Mouse (Mus musculus) activated CD4-positive, CD25-positive, alpha-beta regulatory T cell, adult 4 months (primary cell): Measurements from ENCODE around the gene Grid1. TPM values are rescaled to one million over a fixed set of nuclear protein-coding genes. Genes with fewer than 3 reads are reported as not detected.

Experiments
- ATAC-seq: one replicate; pipeline ENCODE4 v1.8.0; 2017
- polyA plus RNA-seq, 2 experiments: library from polyadenylated mRNA; unstranded; fragments of 100-300 nt; shearing (Covaris generic); gene quantifications; one replicate each; pipeline ENCODE4 v1.2.1; 2017

Grid1 gene
- polyA plus RNA-seq, 2 experiments from 2014 or later, result not detected

- no peak for ATAC-seq
Measured at GRCm38 (mm10) chr14:34838999-34839398, 19.1 kb downstream of the Grid1 start.

- ATAC-seq, result no peak
Measured at GRCm38 (mm10) chr14:34839898-34840297, 20.0 kb downstream of the Grid1 start.

- no peak for ATAC-seq
Measured at GRCm38 (mm10) chr14:34843579-34843978, 23.7 kb downstream of the Grid1 start.

GRCm38 (mm10) chr14:34844166-34844565 lies 24.3 kb downstream of the Grid1 start:
- no peak for ATAC-seq

- ATAC-seq, result no peak
Measured at GRCm38 (mm10) chr14:34846799-34847198, 26.9 kb downstream of the Grid1 start.

GRCm38 (mm10) chr14:34847625-34848024 lies 27.7 kb downstream of the Grid1 start:
- ATAC-seq, result no peak

- ATAC-seq, result no peak
Measured at GRCm38 (mm10) chr14:34860891-34861780, 41.2 kb downstream of the Grid1 start.

- no peak for ATAC-seq
Measured at GRCm38 (mm10) chr14:34867266-34867665, 47.4 kb downstream of the Grid1 start.

- ATAC-seq, result no peak
Measured at GRCm38 (mm10) chr14:34868513-34869260, 48.8 kb downstream of the Grid1 start.

GRCm38 (mm10) chr14:34879996-34880395 lies 60.1 kb downstream of the Grid1 start:
- ATAC-seq, result no peak

- ATAC-seq, result no peak
Measured at GRCm38 (mm10) chr14:34880431-34881421, 60.8 kb downstream of the Grid1 start.

GRCm38 (mm10) chr14:34884194-34884593 lies 64.3 kb downstream of the Grid1 start:
- ATAC-seq, result no peak

GRCm38 (mm10) chr14:34884611-34885010 lies 64.7 kb downstream of the Grid1 start:
- no peak for ATAC-seq

- ATAC-seq, result no peak
Measured at GRCm38 (mm10) chr14:34891769-34892532, 72.0 kb downstream of the Grid1 start.

GRCm38 (mm10) chr14:34896253-34896982 lies 76.5 kb downstream of the Grid1 start:
- ATAC-seq, result no peak

- no peak for ATAC-seq
Measured at GRCm38 (mm10) chr14:34903854-34904253, 83.9 kb downstream of the Grid1 start.

GRCm38 (mm10) chr14:34905697-34906096 lies 85.8 kb downstream of the Grid1 start:
- ATAC-seq, result no peak

GRCm38 (mm10) chr14:34908366-34908765 lies 88.5 kb downstream of the Grid1 start:
- ATAC-seq, result no peak

GRCm38 (mm10) chr14:34908804-34909203 lies 88.9 kb downstream of the Grid1 start:
- ATAC-seq, result no peak

- ATAC-seq, result no peak
Measured at GRCm38 (mm10) chr14:34916315-34916714, 96.4 kb downstream of the Grid1 start.

GRCm38 (mm10) chr14:34917111-34917510 lies 97.2 kb downstream of the Grid1 start:
- no peak for ATAC-seq
